Mouse (Mus musculus): ENCODE measurements around the gene Zdhhc8. TPM values are rescaled to one million over a fixed set of nuclear protein-coding genes. Genes with fewer than 3 reads are reported as not detected.
A peak's percentile ranks its signal among the peaks of the same experiment; 100 is the strongest.

Zdhhc8 gene
- polyA plus RNA-seq (2015; fragmentation: Nextera tagmentation; extraction: Ambion mirVana) = 17.9 and 18.9 TPM in 2 replicates

DNA sequence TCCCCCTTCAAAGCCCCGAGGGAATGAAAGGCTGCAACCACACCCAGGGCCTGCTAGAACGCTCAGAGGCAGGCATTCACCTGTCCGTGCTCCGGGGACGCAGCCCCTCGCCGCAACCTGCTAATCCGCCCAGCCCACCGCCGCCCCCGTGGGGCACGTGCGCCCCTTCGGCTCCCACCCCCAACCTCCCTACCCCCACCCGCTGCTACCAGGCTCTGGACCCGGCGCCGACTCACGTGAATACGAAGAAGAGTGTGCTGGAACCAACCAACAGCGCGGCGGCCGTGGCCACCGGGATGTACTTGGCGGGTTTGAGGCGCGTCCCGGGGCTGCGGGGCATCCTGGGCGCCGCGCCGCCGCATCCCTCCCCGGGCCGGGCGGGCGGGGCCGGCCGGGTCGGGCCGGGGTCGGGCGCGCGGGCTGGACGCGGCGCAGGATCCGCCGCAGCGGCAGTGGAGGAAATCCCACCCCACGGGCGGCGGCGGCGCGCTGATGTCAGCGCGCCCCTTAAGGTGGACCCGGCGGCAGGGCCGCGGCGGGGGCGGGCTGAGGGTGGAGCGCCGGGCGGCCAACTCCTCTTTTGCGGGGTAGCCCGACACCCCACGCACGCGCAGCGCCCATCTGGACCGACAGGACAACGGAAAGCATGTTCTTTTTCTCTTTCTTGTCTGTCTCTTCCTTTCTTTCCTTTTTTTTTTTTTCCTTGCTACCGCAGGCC, at the start of gene Zdhhc8:
Zdhhc8 (minus strand) TSS at position 466 of the 718 bp plus-strand sequence.
- peak within 1 kb of the TSS; percentile 96 for H3K4me3 ChIP-seq
- H3K36me3 ChIP-seq = peaks cover 21% of the 10 kb centered on the region
- under 1% methylated on average over 64 of the region's 79 CpGs for WGBS
- no peaks in the 10 kb centered on the region for H3K27me3 ChIP-seq
- peak within 1 kb of the TSS; percentile 90 for H3K9ac ChIP-seq (replicated peaks)
- H3K9me3 ChIP-seq = no peaks in the 10 kb centered on the region
- H3K4me2 ChIP-seq (replicated peaks) = peak within 1 kb of the TSS; percentile 74
- peaks cover 44% of the 10 kb centered on the region for H3K4me1 ChIP-seq
- ATAC-seq (replicated peaks) = peak; percentile 89
- peak within 1 kb of the TSS; percentile 88 for H3K27ac ChIP-seq (replicated peaks)

GRCm38 (mm10) chr16:18275166-18275565, 40.2 kb upstream of the Zdhhc8 start:
- 68% methylated on average over 2 of the region's 2 CpGs for WGBS
- H3K27ac ChIP-seq (replicated peaks) = no peak overlapping the region
- H3K4me2 ChIP-seq (replicated peaks) = no peak overlapping the region
- no peaks in the 10 kb centered on the region for H3K27me3 ChIP-seq
- H3K4me3 ChIP-seq = no peak overlapping the region
- H3K9me3 ChIP-seq = no peaks in the 10 kb centered on the region
- peaks cover 93% of the 10 kb centered on the region for H3K36me3 ChIP-seq
- no peak overlapping the region for H3K9ac ChIP-seq (replicated peaks)
- ATAC-seq (replicated peaks) = no peak
- H3K4me1 ChIP-seq = no peaks in the 10 kb centered on the region

DNA sequence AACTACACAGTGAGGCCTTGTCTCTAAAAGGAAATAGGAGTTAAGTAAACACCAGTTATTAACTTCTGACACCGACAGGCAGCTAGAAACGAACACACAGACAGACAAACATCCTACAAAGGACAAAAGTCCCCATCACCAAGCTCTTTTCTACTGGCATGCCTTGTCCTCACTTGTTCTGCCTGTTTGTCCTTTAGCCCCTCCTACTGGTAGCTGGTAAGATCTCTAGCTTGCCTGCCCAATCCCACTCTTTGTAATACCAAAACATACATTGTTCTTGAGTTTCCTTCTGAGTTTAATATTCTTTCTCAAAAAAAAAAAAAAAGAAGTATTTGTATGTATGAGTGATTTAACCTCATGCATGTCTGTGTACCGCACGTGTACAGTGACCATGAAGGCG, 33.2 kb upstream of the Zdhhc8 start:
- H3K9me3 ChIP-seq = no peaks in the 10 kb centered on the region
- H3K4me3 ChIP-seq = no peak overlapping the region
- no peak overlapping the region for H3K4me2 ChIP-seq (replicated peaks)
- no peaks in the 10 kb centered on the region for H3K27me3 ChIP-seq
- no peak overlapping the region for H3K27ac ChIP-seq (replicated peaks)
- ATAC-seq (replicated peaks) = no peak
- no peaks in the 10 kb centered on the region for H3K4me1 ChIP-seq
- WGBS = 91% methylated on average over 5 of the region's 5 CpGs
- no peak overlapping the region for H3K9ac ChIP-seq (replicated peaks)
- H3K36me3 ChIP-seq = peaks cover 87% of the 10 kb centered on the region

DNA sequence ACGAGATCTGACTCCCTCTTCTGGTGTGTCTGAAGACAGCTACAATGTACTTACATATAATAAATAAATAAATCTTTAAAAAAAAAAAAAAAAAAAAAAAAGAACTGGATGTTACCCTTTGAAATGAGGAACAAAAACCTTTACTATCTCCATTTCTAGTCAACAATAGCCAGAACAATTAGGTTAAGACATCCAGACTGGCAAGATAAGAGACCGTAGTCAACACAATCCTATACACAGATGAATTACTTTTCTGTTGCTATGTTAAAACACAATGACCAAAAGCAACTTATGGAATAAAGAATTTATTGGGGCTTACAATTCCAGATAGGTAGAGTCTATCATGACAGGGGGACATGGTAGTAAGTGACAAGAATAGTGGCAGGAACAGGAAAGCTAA, 30.1 kb upstream of the Zdhhc8 start:
- H3K4me2 ChIP-seq (replicated peaks) = no peak overlapping the region
- no peak overlapping the region for H3K27ac ChIP-seq (replicated peaks)
- H3K9me3 ChIP-seq = no peaks in the 10 kb centered on the region
- H3K9ac ChIP-seq (replicated peaks) = no peak overlapping the region
- peaks cover 80% of the 10 kb centered on the region for H3K36me3 ChIP-seq
- ATAC-seq (replicated peaks) = no peak
- H3K4me1 ChIP-seq = no peaks in the 10 kb centered on the region
- WGBS = 88% methylated on average over 2 of the region's 2 CpGs
- H3K27me3 ChIP-seq = no peaks in the 10 kb centered on the region
- no peak overlapping the region for H3K4me3 ChIP-seq

DNA sequence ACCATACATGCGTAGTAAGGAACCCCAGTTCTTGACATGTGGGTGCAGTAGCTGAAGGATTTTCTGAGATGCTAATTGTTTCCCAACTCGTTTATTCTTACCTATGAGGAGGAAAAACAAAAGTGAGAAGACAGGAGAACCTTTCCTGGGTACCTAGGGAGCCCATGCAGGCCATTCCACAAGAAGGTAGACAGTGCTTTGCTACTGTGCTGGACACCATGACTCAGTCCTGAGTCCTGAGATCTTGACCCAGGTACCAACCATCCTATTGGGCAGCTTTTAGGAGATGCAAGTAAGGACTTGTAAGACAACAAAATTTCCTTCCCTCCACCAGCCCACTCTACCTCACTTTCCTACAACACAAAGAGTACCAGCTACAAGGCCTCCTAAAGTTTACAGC, 23.3 kb upstream of the Zdhhc8 start, which contains the start of gene Gm49776:
Gm49776 (minus strand) TSS at position 101 of the 400 bp plus-strand sequence.
- Histone ChIP-seq H3K27me3 (no peaks in the 10 kb centered on the region), H3K4me1 (no peaks in the 10 kb centered on the region), H3K9ac (replicated peaks) (no peak within 1 kb of the TSS), H3K4me2 (replicated peaks) (no peak within 1 kb of the TSS), H3K27ac (replicated peaks) (no peak within 1 kb of the TSS), H3K9me3 (no peaks in the 10 kb centered on the region), H3K4me3 (no peak within 1 kb of the TSS), H3K36me3 (peaks cover 91% of the 10 kb centered on the region)
- no peak for ATAC-seq (replicated peaks)
- WGBS = 94% methylated on average over 2 of the region's 2 CpGs

DNA sequence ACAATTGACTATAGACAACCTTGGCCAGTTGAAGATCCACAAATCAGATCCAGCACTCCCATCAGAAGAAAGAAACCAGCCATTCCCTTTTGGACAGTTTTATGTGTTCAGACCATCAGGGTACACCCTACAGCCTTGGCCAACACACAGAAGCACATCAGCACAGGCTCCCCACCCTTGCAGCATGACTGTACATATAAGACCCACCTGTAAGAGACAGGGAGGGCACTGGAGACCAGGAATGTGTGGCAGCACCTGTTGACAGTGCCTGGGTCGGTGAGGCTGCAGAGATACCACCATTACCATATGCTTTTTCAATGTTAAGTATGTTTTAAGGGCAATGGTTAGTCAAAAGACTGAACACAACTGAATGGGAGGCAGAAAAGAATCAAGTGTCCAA, 18.9 kb upstream of the Zdhhc8 start:
- no peak for ATAC-seq (replicated peaks)
- H3K9ac ChIP-seq (replicated peaks) = no peak overlapping the region
- peaks cover 21% of the 10 kb centered on the region for H3K4me1 ChIP-seq
- 81% methylated on average over 1 of the region's 1 CpGs for WGBS
- H3K9me3 ChIP-seq = no peaks in the 10 kb centered on the region
- H3K36me3 ChIP-seq = peaks cover 79% of the 10 kb centered on the region
- no peaks in the 10 kb centered on the region for H3K27me3 ChIP-seq
- no peak overlapping the region for H3K4me3 ChIP-seq
- H3K4me2 ChIP-seq (replicated peaks) = no peak overlapping the region
- H3K27ac ChIP-seq (replicated peaks) = no peak overlapping the region

DNA sequence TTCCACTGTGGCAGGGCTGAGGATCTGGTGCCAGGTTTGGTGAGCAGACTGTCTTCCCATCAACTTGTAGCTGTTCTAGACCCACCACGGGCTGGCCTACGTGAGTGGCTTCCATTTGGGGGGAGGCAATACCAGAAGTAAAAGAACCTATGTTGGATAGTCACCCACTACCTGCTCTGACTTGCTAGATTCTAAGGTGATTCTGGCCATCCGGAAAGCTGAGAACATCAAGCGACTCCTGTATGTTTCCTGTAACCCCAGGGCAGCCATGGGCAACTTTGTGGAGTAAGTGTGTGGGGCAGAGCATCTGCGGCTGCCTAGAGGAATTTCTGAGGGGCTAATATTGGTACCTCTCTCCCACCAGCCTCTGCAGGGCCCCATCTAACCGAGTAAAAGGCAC, 17.8 kb upstream of the Zdhhc8 start:
- Histone ChIP-seq H3K4me1 (peaks cover 22% of the 10 kb centered on the region), H3K4me2 (replicated peaks) (no peak overlapping the region), H3K27ac (replicated peaks) (no peak overlapping the region), H3K9ac (replicated peaks) (no peak overlapping the region), H3K27me3 (no peaks in the 10 kb centered on the region), H3K36me3 (peaks cover 70% of the 10 kb centered on the region), H3K9me3 (no peaks in the 10 kb centered on the region), H3K4me3 (no peak overlapping the region)
- WGBS = 87% methylated on average over 6 of the region's 6 CpGs
- ATAC-seq (replicated peaks) = no peak

DNA sequence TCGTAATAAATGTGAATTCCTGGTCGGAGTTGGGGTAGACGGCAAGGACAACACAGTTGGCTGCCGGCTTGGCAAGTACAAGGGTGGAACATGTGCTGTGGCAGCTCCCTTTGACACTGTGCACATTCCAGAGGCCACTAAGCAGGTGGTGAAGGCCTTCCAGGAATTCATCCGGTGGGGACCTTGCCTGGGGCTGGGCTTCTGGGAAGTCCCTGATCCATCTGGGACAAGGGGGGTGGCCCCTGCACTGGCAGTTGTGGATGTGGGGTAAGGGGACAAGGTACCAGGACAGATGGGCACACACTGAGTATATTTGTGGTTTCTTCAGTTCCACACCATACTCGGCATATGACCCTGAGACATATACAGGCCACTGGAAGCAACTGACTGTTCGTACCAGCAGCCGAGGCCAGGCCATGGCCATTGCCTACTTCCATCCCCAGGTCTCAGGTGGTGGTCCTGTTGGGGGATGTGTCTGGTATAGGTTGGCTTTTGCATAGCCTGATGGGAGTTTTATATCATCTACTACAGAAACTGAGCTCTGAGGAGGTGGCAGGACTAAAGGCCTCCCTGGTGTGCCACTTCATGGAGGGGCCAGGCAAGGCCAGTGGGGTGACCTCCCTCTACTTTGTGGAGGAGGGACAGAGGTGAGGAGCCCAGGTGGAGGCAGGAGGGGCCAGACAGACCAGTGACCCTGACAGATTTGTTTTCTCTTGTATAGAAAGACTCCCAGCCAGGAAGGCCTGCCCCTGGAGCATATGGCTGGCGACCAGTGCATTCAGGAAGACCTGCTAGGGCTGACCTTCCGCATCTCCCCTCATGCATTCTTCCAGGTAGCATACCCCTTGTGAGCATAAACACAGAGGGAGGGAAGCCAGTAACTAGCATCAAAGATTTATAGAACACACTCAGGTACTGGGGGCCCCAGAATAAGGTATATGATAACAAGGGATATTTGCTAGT, 16.2 kb upstream of the Zdhhc8 start:
- Histone ChIP-seq H3K9me3 (no peaks in the 10 kb centered on the region), H3K4me3 (peak overlapping the region; percentile 60; the same call in 1 of the 2 replicates), H3K27me3 (no peaks in the 10 kb centered on the region), H3K36me3 (peaks cover 63% of the 10 kb centered on the region), H3K27ac (replicated peaks) (no peak overlapping the region), H3K9ac (replicated peaks) (no peak overlapping the region), H3K4me2 (replicated peaks) (peak overlapping the region; percentile 84), H3K4me1 (peaks cover 36% of the 10 kb centered on the region)
- WGBS = 66% methylated on average over 10 of the region's 10 CpGs
- ATAC-seq (replicated peaks) = no peak

DNA sequence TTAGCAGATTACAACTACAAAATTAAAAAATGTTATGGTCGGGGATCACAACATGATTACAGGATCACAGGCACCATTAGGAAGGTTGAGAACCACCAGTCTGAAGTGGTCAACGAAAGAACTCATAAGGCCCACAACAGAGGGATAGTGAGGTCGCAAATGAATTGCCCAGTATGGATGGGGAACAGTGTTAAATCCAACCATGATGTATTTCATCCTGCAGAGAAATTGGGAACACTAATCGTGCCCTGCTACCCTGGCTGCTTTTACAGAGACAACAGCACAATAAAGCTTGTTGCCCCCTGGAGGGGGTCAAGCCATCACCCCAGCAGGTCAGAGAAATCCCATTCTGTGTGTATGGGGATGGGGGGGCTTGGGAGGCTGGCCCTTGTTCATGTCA, 15.3 kb upstream of the Zdhhc8 start:
- Histone ChIP-seq H3K36me3 (peaks cover 63% of the 10 kb centered on the region), H3K9ac (replicated peaks) (peak overlapping the region; percentile 74), H3K27ac (replicated peaks) (no peak overlapping the region), H3K4me1 (peaks cover 36% of the 10 kb centered on the region), H3K4me2 (replicated peaks) (peak overlapping the region; percentile 84), H3K9me3 (no peaks in the 10 kb centered on the region), H3K4me3 (peak overlapping the region; percentile 60), H3K27me3 (no peaks in the 10 kb centered on the region)
- WGBS = 49% methylated on average over 4 of the region's 4 CpGs
- no peak for ATAC-seq (replicated peaks)

DNA sequence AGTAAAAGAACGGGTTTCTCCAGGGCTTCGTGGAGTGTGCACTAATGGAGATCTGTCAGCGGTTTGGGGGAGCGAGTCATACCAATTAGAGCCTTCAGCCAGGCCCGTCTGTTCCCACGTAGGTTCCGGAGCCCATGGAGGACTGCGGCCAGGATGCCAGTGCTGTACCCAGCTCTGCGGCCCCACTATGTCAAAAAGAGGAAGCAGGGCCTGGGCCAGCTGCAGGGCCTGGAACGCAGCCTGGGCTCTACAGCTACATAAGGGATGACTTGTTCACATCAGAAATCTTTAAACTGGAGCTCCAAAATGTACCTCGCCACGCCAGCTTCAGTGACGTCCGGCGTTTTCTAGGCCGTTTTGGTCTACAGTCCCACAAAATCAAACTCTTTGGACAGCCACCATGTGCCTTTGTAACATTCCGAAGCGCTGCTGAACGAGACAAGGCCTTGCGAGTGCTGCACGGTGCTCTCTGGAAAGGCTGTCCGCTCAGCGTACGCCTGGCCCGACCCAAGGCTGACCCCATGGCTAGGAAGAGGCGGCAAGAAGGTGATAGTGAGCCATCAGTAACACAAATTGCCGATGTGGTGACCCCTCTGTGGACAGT, 14.5 kb upstream of the Zdhhc8 start:
- Histone ChIP-seq H3K27ac (replicated peaks) (peak overlapping the region; percentile 90), H3K36me3 (peaks cover 63% of the 10 kb centered on the region), H3K4me1 (peaks cover 36% of the 10 kb centered on the region), H3K27me3 (no peaks in the 10 kb centered on the region), H3K4me2 (replicated peaks) (peak overlapping the region; percentile 84), H3K4me3 (peak overlapping the region; percentile 60), H3K9ac (replicated peaks) (peak overlapping the region; percentile 74), H3K9me3 (no peaks in the 10 kb centered on the region)
- peak; percentile 37 for ATAC-seq (replicated peaks)
- WGBS = 9% methylated on average over 27 of the region's 27 CpGs

DNA sequence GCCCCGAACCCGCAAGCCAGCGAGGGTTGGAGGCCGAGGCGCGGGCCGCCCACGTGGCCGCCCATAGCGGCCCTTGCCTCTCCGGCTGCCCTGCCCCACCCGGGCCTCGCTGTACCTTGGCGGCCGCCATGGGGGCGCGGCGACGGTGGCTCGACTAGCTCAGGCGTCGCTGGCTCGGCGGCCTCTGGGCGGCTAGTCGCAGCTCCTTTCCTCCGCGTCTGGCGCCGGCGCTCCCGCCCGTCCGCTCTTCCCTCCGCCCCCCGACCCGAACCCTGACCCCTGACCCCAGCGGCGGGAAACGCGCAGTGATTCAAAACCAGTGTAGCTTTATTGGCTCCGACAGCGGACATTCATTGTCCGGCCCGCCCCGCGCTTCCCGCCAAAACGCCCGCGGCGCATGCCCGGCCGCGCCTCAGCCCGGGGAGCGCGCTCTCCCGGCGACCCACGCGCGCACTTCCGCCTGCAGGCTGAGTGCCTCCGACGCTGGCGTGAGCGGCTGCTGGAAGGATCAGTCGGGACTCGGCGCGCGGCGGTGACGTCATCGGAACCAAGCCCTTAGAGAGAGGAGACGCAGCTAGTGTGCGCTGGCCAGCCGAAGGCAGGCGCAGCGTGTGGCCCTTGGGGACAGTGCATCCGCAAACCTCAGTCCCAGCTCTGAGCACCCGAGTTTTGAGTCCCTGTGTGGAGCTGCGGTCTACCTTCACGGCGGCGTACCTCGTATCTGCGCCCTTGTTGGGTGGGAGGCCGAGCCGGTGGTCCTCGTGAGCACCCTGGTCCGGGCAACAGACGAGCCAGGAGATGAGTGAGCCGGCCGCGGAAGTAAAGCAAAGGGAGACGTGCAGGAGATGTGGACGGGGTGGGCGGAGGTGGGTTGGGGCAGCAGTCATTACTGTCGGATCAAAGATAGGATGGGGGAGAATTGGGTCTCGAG, 13.8 kb upstream of the Zdhhc8 start, which contains the start of the genes Trmt2a and Ranbp1:
Trmt2a (plus strand) TSS at position 247 of the 931 bp plus-strand sequence.
Ranbp1 (minus strand) TSS at position 300 of the 931 bp plus-strand sequence.
- peak; percentile 96 for ATAC-seq (replicated peaks)
- peaks cover 36% of the 10 kb centered on the region for H3K4me1 ChIP-seq
- peak within 1 kb of the TSS; percentile 60 for H3K4me3 ChIP-seq
- no peaks in the 10 kb centered on the region for H3K27me3 ChIP-seq
- H3K9me3 ChIP-seq = no peaks in the 10 kb centered on the region
- peak within 1 kb of the TSS; percentile 84 for H3K4me2 ChIP-seq (replicated peaks)
- peak within 1 kb of the TSS; percentile 74 for H3K9ac ChIP-seq (replicated peaks)
- peak within 1 kb of the TSS; percentile 90 for H3K27ac ChIP-seq (replicated peaks)
- H3K36me3 ChIP-seq = peaks cover 63% of the 10 kb centered on the region
- under 1% methylated on average over 102 of the region's 102 CpGs for WGBS
